Mouse (Mus musculus) embryonic fibroblast, embryonic 13.5 days (primary cell): ENCODE measurements around the gene Hs3st4. TPM values are rescaled to one million over a fixed set of nuclear protein-coding genes. Genes with fewer than 3 reads are reported as not detected.

Source experiments
- H3K27ac ChIP-seq: 2 replicates; pipeline ENCODE4 v1.5.1; 2012; ENCODE audit warnings: low read length, control low read depth, inconsistent platforms; ENCODE audit not compliant: insufficient read depth
- H3K4me1 ChIP-seq: 2 replicates; pipeline ENCODE4 v1.6.1; 2011; ENCODE audit warnings: low read length; ENCODE audit not compliant: control insufficient read depth, insufficient read depth
- H3K4me3 ChIP-seq: 2 replicates; pipeline ENCODE4 v1.5.1; 2011; ENCODE audit warnings: mild to moderate bottlenecking, control low read depth, low read length; ENCODE audit not compliant: insufficient read depth
- CTCF ChIP-seq: IDR thresholded peaks from 2 replicates; pipeline ENCODE4 v1.5.1; 2011; ENCODE audit warnings: mild to moderate bottlenecking, control low read depth, low read length, moderate library complexity, borderline replicate concordance; ENCODE audit not compliant: insufficient read depth
- POLR2A ChIP-seq: IDR thresholded peaks from 2 replicates; pipeline ENCODE4 v1.6.1; 2011; ENCODE audit warnings: low read depth, mild to moderate bottlenecking, control low read depth, low read length, moderate library complexity
- polyA plus RNA-seq: library from polyadenylated mRNA; stranded (reverse); fragments of >200 nt; gene quantifications from 2 replicates; pipeline ENCODE4 v1.2.4, GENCODE M21; 2011; ENCODE audit warnings: low read depth; ENCODE audit not compliant: missing spikeins, insufficient read length

The Hs3st4 gene
- polyA plus RNA-seq, 1 experiment = 0.16 TPM

GRCm38 (mm10) chr7:124129019-124129418 lies 146.3 kb downstream of the Hs3st4 start:
- no peak overlapping the region for H3K4me3 ChIP-seq
- no peaks in the 10 kb centered on the region for H3K4me1 ChIP-seq
- no peak overlapping the region for H3K27ac ChIP-seq
- TF ChIP-seq CTCF (no peak), POLR2A (no peak)

GRCm38 (mm10) chr7:124131312-124131711 lies 148.6 kb downstream of the Hs3st4 start:
- H3K4me3 ChIP-seq = no peak overlapping the region
- TF ChIP-seq POLR2A (no peak), CTCF (no peak)
- H3K27ac ChIP-seq = no peak overlapping the region
- H3K4me1 ChIP-seq = no peaks in the 10 kb centered on the region

GRCm38 (mm10) chr7:124136133-124136532 lies 153.5 kb downstream of the Hs3st4 start:
- Histone ChIP-seq H3K4me1 (no peaks in the 10 kb centered on the region), H3K4me3 (no peak overlapping the region), H3K27ac (no peak overlapping the region)
- no peak for TF ChIP-seq CTCF
- no peak for TF ChIP-seq POLR2A

GRCm38 (mm10) chr7:124141229-124141628 lies 158.6 kb downstream of the Hs3st4 start:
- Histone ChIP-seq H3K4me1 (no peaks in the 10 kb centered on the region), H3K27ac (no peak overlapping the region), H3K4me3 (no peak overlapping the region)
- TF ChIP-seq CTCF (no peak), POLR2A (no peak)

- H3K4me3 ChIP-seq = no peak overlapping the region
- TF ChIP-seq POLR2A (no peak), CTCF (no peak)
- no peak overlapping the region for H3K27ac ChIP-seq
- H3K4me1 ChIP-seq = no peaks in the 10 kb centered on the region
Measured at GRCm38 (mm10) chr7:124150901-124151300, 168.2 kb downstream of the Hs3st4 start.

GRCm38 (mm10) chr7:124163301-124163700 lies 180.6 kb downstream of the Hs3st4 start:
- H3K4me3 ChIP-seq = no peak overlapping the region
- H3K4me1 ChIP-seq = no peaks in the 10 kb centered on the region
- H3K27ac ChIP-seq = no peak overlapping the region
- TF ChIP-seq CTCF (no peak), POLR2A (no peak)

- H3K4me1 ChIP-seq = no peaks in the 10 kb centered on the region
- no peak overlapping the region for H3K27ac ChIP-seq
- no peak overlapping the region for H3K4me3 ChIP-seq
- no peak for TF ChIP-seq POLR2A
- TF ChIP-seq CTCF = no peak
Measured at GRCm38 (mm10) chr7:124166229-124166628, 183.6 kb downstream of the Hs3st4 start.

- no peaks in the 10 kb centered on the region for H3K4me1 ChIP-seq
- TF ChIP-seq POLR2A (no peak), CTCF (no peak)
- H3K27ac ChIP-seq = no peak overlapping the region
- H3K4me3 ChIP-seq = no peak overlapping the region
Measured at GRCm38 (mm10) chr7:124168796-124169195, 186.1 kb downstream of the Hs3st4 start.

- TF ChIP-seq CTCF (no peak), POLR2A (no peak)
Measured at GRCm38 (mm10) chr7:124170001-124170400, 187.3 kb downstream of the Hs3st4 start.

GRCm38 (mm10) chr7:124171992-124172391 lies 189.3 kb downstream of the Hs3st4 start:
- H3K4me3 ChIP-seq = no peak overlapping the region
- no peaks in the 10 kb centered on the region for H3K4me1 ChIP-seq
- H3K27ac ChIP-seq = no peak overlapping the region
- TF ChIP-seq CTCF (no peak), POLR2A (no peak)

More at GRCm38 (mm10) chr7:124170001-124170400, 187.3 kb downstream of the Hs3st4 start:
- no peaks in the 10 kb centered on the region for H3K4me1 ChIP-seq
- no peak overlapping the region for H3K27ac ChIP-seq
- H3K4me3 ChIP-seq = no peak overlapping the region

- no peak for TF ChIP-seq POLR2A
- no peak for TF ChIP-seq CTCF
- Histone ChIP-seq H3K27ac (no peak overlapping the region), H3K4me3 (no peak overlapping the region), H3K4me1 (no peaks in the 10 kb centered on the region)
Measured at GRCm38 (mm10) chr7:124180926-124181325, 198.3 kb downstream of the Hs3st4 start.
